Mouse (Mus musculus): Measurements from ENCODE around the gene 4930433I11Rik. TPM values are rescaled to one million over a fixed set of nuclear protein-coding genes. Genes with fewer than 3 reads are reported as not detected.
"Not testable (repeated sequence)": the region's sequence is repeated elsewhere in the genome, so short reads cannot be mapped to it uniquely, and the experiment has no call there.

Gene 4930433I11Rik
- not detected in 2 replicates for polyA plus RNA-seq (2015; fragmentation: Nextera tagmentation; extraction: Ambion mirVana)

GRCm38 (mm10) chr7:40987243-40987642 is at the start of gene 4930433I11Rik:
Gene 4930433I11Rik (plus strand): TSS chr7:40987543.
- no peak for ATAC-seq (replicated peaks)
- no peaks in the 10 kb centered on the region for H3K9me3 ChIP-seq
- no peaks in the 10 kb centered on the region for H3K27me3 ChIP-seq
- H3K4me3 ChIP-seq: no peak within 1 kb of the TSS
- H3K9ac ChIP-seq (replicated peaks): no peak within 1 kb of the TSS
- H3K36me3 ChIP-seq: no peaks in the 10 kb centered on the region
- WGBS: 89% methylated on average over 1 of the region's 1 CpGs
- H3K27ac ChIP-seq (replicated peaks): no peak within 1 kb of the TSS
- H3K4me2 ChIP-seq (replicated peaks): no peak within 1 kb of the TSS
- no peaks in the 10 kb centered on the region for H3K4me1 ChIP-seq

GRCm38 (mm10) chr7:40939371-40939770 is 48.0 kb upstream of the 4930433I11Rik start:
- H3K27me3 ChIP-seq: no peaks in the 10 kb centered on the region
- no peak overlapping the region for H3K4me3 ChIP-seq
- whole genome bisulfite sequencing: 81% methylated on average over 1 of the region's 1 CpGs
- H3K36me3 ChIP-seq: no peaks in the 10 kb centered on the region
- no peak overlapping the region for H3K9ac ChIP-seq (replicated peaks)
- no peak overlapping the region for H3K27ac ChIP-seq (replicated peaks)
- H3K9me3 ChIP-seq: no peaks in the 10 kb centered on the region
- ATAC-seq (replicated peaks): no peak
- no peak overlapping the region for H3K4me2 ChIP-seq (replicated peaks)
- H3K4me1 ChIP-seq: no peaks in the 10 kb centered on the region

- H3K27me3 ChIP-seq: no peaks in the 10 kb centered on the region
- no peak overlapping the region for H3K27ac ChIP-seq (replicated peaks)
- H3K36me3 ChIP-seq: no peaks in the 10 kb centered on the region
- H3K4me2 ChIP-seq (replicated peaks): no peak overlapping the region
- WGBS: 55% methylated on average over 3 of the region's 3 CpGs
- no peaks in the 10 kb centered on the region for H3K9me3 ChIP-seq
- ATAC-seq (replicated peaks): peak; percentile 76
- H3K4me3 ChIP-seq: no peak overlapping the region
- H3K9ac ChIP-seq (replicated peaks): no peak overlapping the region
- no peaks in the 10 kb centered on the region for H3K4me1 ChIP-seq
Measured at GRCm38 (mm10) chr7:40942233-40942935, 45.0 kb upstream of the 4930433I11Rik start.

GRCm38 (mm10) chr7:41032419-41032818 is 45.1 kb downstream of the 4930433I11Rik start, which contains the start of gene Gm4884:
Gene Gm4884 (plus strand): TSS chr7:41032719.
- H3K27me3 ChIP-seq; H3K4me2 ChIP-seq (replicated peaks); H3K9ac ChIP-seq (replicated peaks); ATAC-seq (replicated peaks); H3K36me3 ChIP-seq; H3K27ac ChIP-seq (replicated peaks); H3K9me3 ChIP-seq; H3K4me3 ChIP-seq; H3K4me1 ChIP-seq: not testable (repeated sequence)
- WGBS: 100% methylated on average over 1 of the region's 1 CpGs

GRCm38 (mm10) chr7:41044058-41044457 is 56.7 kb downstream of the 4930433I11Rik start:
- not testable (repeated sequence) for H3K4me2 ChIP-seq (replicated peaks); H3K36me3 ChIP-seq; ATAC-seq (replicated peaks); H3K27me3 ChIP-seq; H3K4me3 ChIP-seq; H3K9ac ChIP-seq (replicated peaks); H3K27ac ChIP-seq (replicated peaks); H3K4me1 ChIP-seq
- peaks cover 14% of the 10 kb centered on the region; the same call in 1 of the 2 replicates for H3K9me3 ChIP-seq
- WGBS: 74% methylated on average over 3 of the region's 3 CpGs

Other genes with a start within 250 kb of the 4930433I11Rik start
- gene Vstm2b, start 89.2 kb upstream of the 4930433I11Rik start, polyA plus RNA-seq (2015; fragmentation: Nextera tagmentation; extraction: Ambion mirVana): 18.0 and 19.1 TPM in 2 replicates
- gene Gm4884, start 45.2 kb downstream of the 4930433I11Rik start, polyA plus RNA-seq (2015; fragmentation: Nextera tagmentation; extraction: Ambion mirVana): not detected in 2 replicates
- not detected in 2 replicates for gene Gm5592, start 166.3 kb downstream of the 4930433I11Rik start, polyA plus RNA-seq (2015; fragmentation: Nextera tagmentation; extraction: Ambion mirVana)

Data from forebrain, embryonic 15.5 days (tissue).